Mouse (Mus musculus) gastrocnemius, postnatal 36 days (tissue): Measurements from ENCODE around the gene Gm20219. TPM values are rescaled to one million over a fixed set of nuclear protein-coding genes. Genes with fewer than 3 reads are reported as not detected.

Source experiments
- total RNA-seq, 2 experiments: library from RNA; stranded (reverse); gene quantifications; 2 replicates each; pipeline ENCODE4 v1.2.3; 2021

The Gm20219 gene
- total RNA-seq, 2 experiments from 2014 or later, result 0.27 to 0.74 TPM

Other genes with a start within 250 kb of the Gm20219 start
- 10 to 100 TPM; 26.0 to 29.8 TPM for gene Kdm4b, start 228.3 kb downstream of the Gm20219 start, total RNA-seq
- gene Ptprs, start 77.9 kb downstream of the Gm20219 start, total RNA-seq, result 10 to 100 TPM; 35.0 to 45.6 TPM
- not detected for gene Znrf4, start 42.0 kb downstream of the Gm20219 start, total RNA-seq
- 10 to 100 TPM; 29.6 to 34.2 TPM for gene Safb2, start 30.2 kb upstream of the Gm20219 start, total RNA-seq
- 10 to 100 TPM; 35.9 to 39.7 TPM for gene Safb, start 30.4 kb upstream of the Gm20219 start, total RNA-seq
- gene 2410015M20Rik, start 55.4 kb upstream of the Gm20219 start, total RNA-seq, result 100 to 1,000 TPM; 130 to 135 TPM
- gene Rpl36, start 59.0 kb upstream of the Gm20219 start, total RNA-seq, result 100 to 1,000 TPM; 482 to 579 TPM
- 10 to 100 TPM; 60.6 to 62.6 TPM for gene Lonp1, start 72.5 kb upstream of the Gm20219 start, total RNA-seq
- gene Catsperd, start 73.8 kb upstream of the Gm20219 start, total RNA-seq, result under 1 TPM in 1 of 2 experiments, not detected in 1; 0.15 TPM
- 10 to 100 TPM; 37.0 to 37.1 TPM for gene Ranbp3, start 118.9 kb upstream of the Gm20219 start, total RNA-seq
- gene Ndufa11, start 163.4 kb upstream of the Gm20219 start, total RNA-seq, result 100 to 1,000 TPM; 425 to 470 TPM
- gene Vmac, start 163.6 kb upstream of the Gm20219 start, total RNA-seq, result 1 to 10 TPM; 3.3 to 3.4 TPM
- gene Nrtn, start 203.1 kb upstream of the Gm20219 start, total RNA-seq, result 1 to 10 TPM; 4.1 to 5.0 TPM
- 10 to 100 TPM; 13.4 to 16.1 TPM for gene Dus3l, start 210.4 kb upstream of the Gm20219 start, total RNA-seq
- under 1 TPM in 1 of 2 experiments, not detected in 1; 0.12 TPM for gene Prr22, start 215.9 kb upstream of the Gm20219 start, total RNA-seq